Mouse (Mus musculus): ENCODE results near the gene Cdca5.

- TF ChIP-seq CTCF (IDR thresholded peaks at IDR 0.05; ENCODE audit: low read depth) (no peak), EP300 (IDR thresholded peaks at IDR 0.05; ENCODE audit: low read depth) (no peak)
These were observed 2.6 kb upstream of the Cdca5 start, which contains the start of gene Gm28374 for GRCm38 (mm10) chr19:6082156-6082555.

Measured in liver, embryonic 14.5 days (tissue).